In genomic region chr5:34397866-34398265, GRCm38 (mm10) we compare ENCODE assay signal across 13 mouse cellular contexts. TPM values are rescaled to one million over a fixed set of nuclear protein-coding genes. Genes with fewer than 3 reads are reported as not detected.
DNase-seq lines count a peak whose midpoint lies in the region; ATAC-seq and TF ChIP-seq lines count a peak whose summit lies in the region.
"Had no signal": no experiment of that assay in that cellular context is flagged by ENCODE, and none has a peak within 500 bp of the region (broad histone marks: within the 10 kb centered on the region; RNA-seq: fewer than 3 reads in every experiment).

No protein-coding gene starts in this region.

- 92% methylated on average over 2 of the region's 2 CpGs for WGBS in forebrain, embryonic 14.5 days
- 85% methylated on average over 2 of the region's 2 CpGs for WGBS in forebrain, embryonic 10.5 days
- 91% methylated on average over 2 of the region's 2 CpGs for WGBS in hindbrain, postnatal 0 days
- WGBS in hindbrain, embryonic 13.5 days, result 94% methylated on average over 2 of the region's 2 CpGs

- ATAC-seq in forebrain, embryonic 14.5 days, result no peak
- no peak for ATAC-seq in hindbrain, postnatal 0 days
- ATAC-seq in hindbrain, embryonic 13.5 days (ENCODE audit: low FRiP score), result no peak
- ATAC-seq in inflammation-experienced regulatory T-cells, adult 6 months, result no peak

- no peak overlapping the region for H3K9ac ChIP-seq in forebrain, embryonic 14.5 days (ENCODE audit: low read length)
- H3K9ac ChIP-seq in hindbrain, postnatal 0 days (replicated peaks; ENCODE audit: low read length), result no peak overlapping the region
- no peak overlapping the region for H3K9ac ChIP-seq in hindbrain, embryonic 13.5 days
- H3K9ac ChIP-seq: embryonic facial prominence, embryonic 12.5 days; hindbrain, embryonic 14.5 days; midbrain, embryonic 12.5 days had no signal

- no peak overlapping the region for H3K27ac ChIP-seq in forebrain, embryonic 14.5 days (ENCODE audit: low read depth, low read length)
- no peak overlapping the region for H3K27ac ChIP-seq in forebrain, embryonic 10.5 days
- H3K27ac ChIP-seq in hindbrain, postnatal 0 days, result no peak overlapping the region
- no peak overlapping the region; the same call in none of the 2 replicates for H3K27ac ChIP-seq in hindbrain, embryonic 13.5 days
- H3K27ac ChIP-seq: embryonic facial prominence, embryonic 12.5 days; hindbrain, embryonic 14.5 days; midbrain, embryonic 12.5 days had no signal

- H3K9me3 ChIP-seq in forebrain, embryonic 14.5 days (replicated peaks; ENCODE audit: control insufficient read depth, low read length), result no peaks in the 10 kb centered on the region
- no peaks in the 10 kb centered on the region for H3K9me3 ChIP-seq in forebrain, embryonic 10.5 days
- H3K9me3 ChIP-seq in hindbrain, postnatal 0 days (ENCODE audit: low read length), result no peaks in the 10 kb centered on the region
- no peaks in the 10 kb centered on the region for H3K9me3 ChIP-seq in hindbrain, embryonic 13.5 days
- H3K9me3 ChIP-seq: embryonic facial prominence, embryonic 12.5 days; midbrain, embryonic 12.5 days had no signal

- H3K27me3 ChIP-seq in forebrain, embryonic 14.5 days (replicated peaks; ENCODE audit: control insufficient read depth, insufficient read depth, low read length), result no peaks in the 10 kb centered on the region
- H3K27me3 ChIP-seq in forebrain, embryonic 10.5 days (ENCODE audit: poor library complexity, severe bottlenecking), result no peaks in the 10 kb centered on the region
- H3K27me3 ChIP-seq in hindbrain, postnatal 0 days (ENCODE audit: insufficient read depth, low read length), result no peaks in the 10 kb centered on the region
- H3K27me3 ChIP-seq in hindbrain, embryonic 13.5 days, result no peaks in the 10 kb centered on the region
- H3K27me3 ChIP-seq: embryonic facial prominence, embryonic 12.5 days; midbrain, embryonic 12.5 days had no signal

- TF ChIP-seq CTCF in hindbrain, postnatal 0 days (IDR thresholded peaks at IDR 0.05; ENCODE audit: low read depth), result peak; percentile 7; the same call in 1 of the 2 replicates

- H3K4me1 ChIP-seq in forebrain, embryonic 14.5 days (ENCODE audit: control insufficient read depth, insufficient read depth, low read length), result 0 out of 2 replicates have a peak, but pooled peaks cover 7% of the 10 kb centered on the region
- H3K4me1 ChIP-seq in forebrain, embryonic 10.5 days, result no peaks in the 10 kb centered on the region
- H3K4me1 ChIP-seq in hindbrain, postnatal 0 days (ENCODE audit: insufficient read depth, low read length), result no peaks in the 10 kb centered on the region
- peaks cover 8% of the 10 kb centered on the region; the same call in 1 of the 2 replicates for H3K4me1 ChIP-seq in hindbrain, embryonic 13.5 days (replicated peaks)
- H3K4me1 ChIP-seq: embryonic facial prominence, embryonic 12.5 days had no signal

- peak; percentile 14 for DNase-seq in forebrain, embryonic 14.5 days (ENCODE audit: low spot score)
- DNase-seq in forebrain, embryonic 10.5 days (ENCODE audit: extremely low spot score, low spot score), result no peak
- no peak for DNase-seq in hindbrain, postnatal 0 days (ENCODE audit: low spot score)
- DNase-seq in retina, embryonic 14.5 days (ENCODE audit: low spot score), result peak; percentile 10
- DNase-seq in retina, postnatal 1 day, result no peak
- DNase-seq: kidney, adult 18-20 months; kidney, postnatal 14 days; lung, postnatal 4 days had no signal

- H3K4me2 ChIP-seq in forebrain, embryonic 14.5 days (ENCODE audit: low read length), result no peak overlapping the region
- no peak overlapping the region for H3K4me2 ChIP-seq in hindbrain, postnatal 0 days (ENCODE audit: low read depth, low read length)
- no peak overlapping the region for H3K4me2 ChIP-seq in hindbrain, embryonic 13.5 days
- H3K4me2 ChIP-seq: embryonic facial prominence, embryonic 12.5 days; hindbrain, embryonic 14.5 days; midbrain, embryonic 12.5 days had no signal

- H3K4me3 ChIP-seq in forebrain, embryonic 14.5 days (ENCODE audit: low read depth, low read length), result no peak overlapping the region
- no peak overlapping the region for H3K4me3 ChIP-seq in forebrain, embryonic 10.5 days
- no peak overlapping the region for H3K4me3 ChIP-seq in hindbrain, postnatal 0 days (ENCODE audit: low read length)
- no peak overlapping the region for H3K4me3 ChIP-seq in hindbrain, embryonic 13.5 days
- H3K4me3 ChIP-seq: embryonic facial prominence, embryonic 12.5 days; midbrain, embryonic 12.5 days had no signal

- H3K36me3 ChIP-seq in forebrain, embryonic 14.5 days (ENCODE audit: control insufficient read depth, insufficient read depth, low read length), result no peaks in the 10 kb centered on the region
- no peaks in the 10 kb centered on the region for H3K36me3 ChIP-seq in forebrain, embryonic 10.5 days (replicated peaks)
- no peaks in the 10 kb centered on the region for H3K36me3 ChIP-seq in hindbrain, postnatal 0 days (ENCODE audit: insufficient read depth, low read length)
- H3K36me3 ChIP-seq in hindbrain, embryonic 13.5 days, result no peaks in the 10 kb centered on the region
- H3K36me3 ChIP-seq: embryonic facial prominence, embryonic 12.5 days; midbrain, embryonic 12.5 days had no signal

RNA-seq across cellular contexts. Expression of gene Fam193a, which starts 28.1 kb away (rescaled TPM):
- polyA plus RNA-seq in forebrain, embryonic 14.5 days (2014; fragmentation: Nextera tagmentation; extraction: Ambion mirVana), result 16.4 and 16.9 TPM in 2 replicates
- 12.2 and 13.8 TPM in 2 replicates for polyA plus RNA-seq in forebrain, embryonic 10.5 days (2016; fragmentation: Nextera tagmentation; extraction: Ambion mirVana)
- total RNA-seq in hindbrain, postnatal 0 days (2014; rRNA removed), result 33.1 and 36.9 TPM in 2 replicates
- 9.6 and 11.6 TPM in 2 replicates for polyA plus RNA-seq in hindbrain, postnatal 0 days (2015; fragmentation: Nextera tagmentation; extraction: Ambion mirVana)
- 16.7 and 17.6 TPM in 2 replicates for polyA plus RNA-seq in hindbrain, embryonic 13.5 days (2015; fragmentation: Nextera tagmentation; extraction: Ambion mirVana)
- 10 to 100 TPM; 10.8 to 19.8 (median 14.9) TPM for polyA plus RNA-seq in inflammation-experienced regulatory T-cells, adult 6 months (2017; shearing (Covaris generic))

Comparison
In these comparisons a context has a peak if more than half of its experiments do, and no peak if none do; other contexts are left out.
1. DNase-seq: peak in forebrain, embryonic 14.5 days (single experiment) and retina, embryonic 14.5 days (single experiment); none in forebrain, embryonic 10.5 days (single experiment), hindbrain, postnatal 0 days (single experiment) and retina, postnatal 1 day (single experiment).